Mouse (Mus musculus) embryonic stem cell, embryonic (primary cell): ENCODE data around the gene Tceanc2.

ENCODE experiments used
- CTCF ChIA-PET, 4 experiments: fragments of 300-600 bp in 2 of 4; fragments of 350-600 bp in 2 of 4; sonication (Branson Sonifier 250); formaldehyde crosslinking; loops; one replicate each; lab custom pipeline; 2022; ENCODE audit warnings: inconsistent platforms in 2 of 4; lab: Charles Lee
- POLR2A ChIA-PET, 4 experiments: fragments of 300-600 bp in 2 of 4; fragments of 350-600 bp in 2 of 4; sonication (Branson Sonifier 250); formaldehyde crosslinking; loops; one replicate each; lab custom pipeline; 2022; ENCODE audit warnings: antibody characterized with exemption in 4 of 4, inconsistent platforms in 1 of 4; lab: Charles Lee

Gene Tceanc2

DNA sequence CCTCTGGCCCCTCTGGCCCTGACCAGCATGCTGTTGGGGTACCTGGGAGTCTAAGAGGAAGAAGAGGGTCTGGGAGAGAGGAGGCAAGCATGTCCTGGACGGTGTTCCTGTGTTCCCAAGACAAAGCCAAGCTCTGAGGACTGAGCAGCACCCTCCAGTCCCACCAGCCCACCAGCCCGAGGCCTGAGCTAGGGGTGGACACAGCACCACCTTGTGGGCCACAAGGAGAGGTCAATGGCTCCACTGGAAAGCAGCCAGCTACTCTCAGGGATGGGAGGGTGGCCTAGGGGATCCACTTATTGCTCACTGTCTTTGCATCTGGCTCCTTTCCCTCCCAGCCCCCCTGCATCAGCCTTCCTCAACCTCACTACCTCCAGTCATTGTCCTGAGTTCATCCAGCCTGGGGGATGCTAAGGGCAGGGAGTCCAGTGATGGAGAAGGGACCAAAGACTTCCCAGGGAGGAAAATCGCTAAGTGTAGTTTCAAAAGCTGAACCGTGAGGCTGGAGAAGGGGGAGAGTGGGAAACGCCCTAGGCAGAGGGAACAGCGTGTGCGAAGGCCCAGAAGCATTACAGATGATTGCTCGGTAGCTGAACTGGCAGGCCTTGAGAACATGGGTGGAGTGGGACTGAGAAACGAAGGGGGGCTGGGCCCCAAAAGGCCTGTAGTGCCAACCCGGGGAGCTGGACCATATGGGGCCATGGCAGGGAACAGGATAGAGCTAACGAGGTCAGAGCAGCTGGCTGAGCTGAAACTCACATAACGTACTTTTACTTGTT is 57.6 kb downstream of the Tceanc2 start:
- ChIA-PET CTCF (interaction anchor here (0.6 to 1.5 kb wide), 12 partner anchors 13 to 556 kb away, joined by 3 to 7 read pairs (median 4); no protein-coding TSS in a partner anchor), POLR2A (interaction anchor here in 3 of 4 experiments (0.5 to 1.5 kb wide), 7 partner anchors 13 to 335 kb away, joined by 3 to 5 read pairs (median 3); no protein-coding TSS in a partner anchor)

DNA sequence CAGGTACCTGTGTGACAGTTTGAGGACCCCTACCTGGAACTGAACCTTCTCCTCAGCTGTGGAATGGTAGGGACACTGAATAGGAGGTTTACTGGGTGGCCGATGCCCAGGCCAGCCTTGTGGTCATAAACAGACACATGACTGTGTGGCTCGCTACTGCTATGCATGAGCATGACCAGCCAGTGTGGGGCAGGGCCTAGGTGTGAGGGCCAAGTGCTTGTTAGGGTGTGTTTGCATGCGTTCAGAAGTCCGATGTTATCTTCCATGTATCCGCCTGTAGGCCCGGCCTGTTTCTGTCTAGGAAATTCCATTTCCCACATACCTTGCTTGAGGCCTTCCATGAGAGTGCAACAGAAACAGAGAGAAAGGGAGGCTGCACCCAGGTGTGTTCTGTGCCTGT is 58.2 kb downstream of the Tceanc2 start:
- POLR2A ChIA-PET, result interaction anchor here in 3 of 4 experiments (0.5 to 1.5 kb wide), 3 partner anchors 14 to 312 kb away, joined by 3 to 5 read pairs (median 3); no protein-coding TSS in a partner anchor
- CTCF ChIA-PET, result interaction anchor here (0.6 to 1.5 kb wide), 10 partner anchors 29 to 321 kb away, joined by 3 to 7 read pairs (median 4); no protein-coding TSS in a partner anchor

GRCm38 (mm10) chr4:107119056-107119455 is 59.9 kb downstream of the Tceanc2 start:
- POLR2A ChIA-PET, result interaction anchor here in 1 of 4 experiments (0.9 kb wide), 1 partner anchor 11 kb away, joined by 3 read pairs; no protein-coding TSS in a partner anchor
- CTCF ChIA-PET, result interaction anchor here in 1 of 4 experiments (0.6 kb wide), 1 partner anchor 34 kb away, joined by 10 read pairs; no protein-coding TSS in a partner anchor

GRCm38 (mm10) chr4:107117741-107118385 is 61.1 kb downstream of the Tceanc2 start:
- POLR2A ChIA-PET, result interaction anchor here in 2 of 4 experiments (0.9 to 1.1 kb wide), 2 partner anchors 9 to 10 kb away, joined by 3 to 4 read pairs; no protein-coding TSS in a partner anchor
- CTCF ChIA-PET, result interaction anchor here in 1 of 4 experiments (0.6 kb wide), 1 partner anchor 487 kb away, joined by 3 read pairs; no protein-coding TSS in a partner anchor

DNA sequence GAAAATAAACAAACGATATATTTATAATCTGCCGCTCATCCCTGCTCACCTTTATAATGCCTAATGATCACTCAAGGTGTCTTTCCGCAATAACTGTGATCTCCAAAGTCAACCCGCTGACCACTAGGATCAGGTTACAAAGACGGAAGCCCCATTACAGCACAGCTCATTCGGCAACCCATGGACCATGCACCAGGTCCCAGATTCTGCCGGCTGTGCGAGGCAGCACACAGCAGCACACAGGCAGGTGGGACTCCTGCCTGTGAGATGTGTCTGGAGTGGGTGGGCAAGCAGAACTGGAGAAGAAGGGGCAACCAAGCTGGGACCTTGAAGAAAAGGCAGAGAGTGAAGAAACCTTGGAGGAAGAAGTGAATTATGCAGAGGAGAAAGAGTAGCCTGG is 64.6 kb downstream of the Tceanc2 start:
- CTCF ChIA-PET, result no interaction called here

DNA sequence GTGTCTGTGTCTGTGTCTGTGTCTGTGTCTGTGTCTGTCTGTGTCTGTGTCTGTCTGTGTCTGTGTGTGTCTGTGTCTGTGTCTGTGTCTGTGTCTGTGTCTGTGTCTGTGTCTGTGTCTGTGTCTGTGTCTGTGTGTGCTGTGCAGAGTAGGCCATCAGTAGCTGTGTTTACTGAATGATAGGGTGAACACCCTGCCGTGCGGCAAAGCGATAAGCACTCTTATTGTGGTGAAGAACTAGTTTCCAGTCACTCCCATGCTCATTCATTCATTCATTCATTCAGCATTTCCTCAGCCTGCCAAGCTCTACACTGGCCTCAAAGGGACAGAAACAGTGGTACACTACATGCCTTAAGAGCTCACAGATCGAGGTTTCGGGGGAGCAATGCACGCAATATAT is 69.7 kb downstream of the Tceanc2 start:
- CTCF ChIA-PET, result interaction anchor here in 1 of 4 experiments (1.5 kb wide), 1 partner anchor 309 kb away, joined by 3 read pairs; no protein-coding TSS in a partner anchor
- POLR2A ChIA-PET, result interaction anchor here in 3 of 4 experiments (0.6 to 3.0 kb wide), 11 partner anchors 9 to 208 kb away, joined by 3 to 14 read pairs (median 3); partner anchors contain the start of genes Tceanc2 (in 2 of the 3) and Tmem59 (in 2 of the 3)

More for the DNA sequence above, 64.6 kb downstream of the Tceanc2 start:
- POLR2A ChIA-PET, result interaction anchor here in 1 of 4 experiments (0.6 to 1.4 kb wide), 3 partner anchors 9 to 188 kb away, joined by 3 to 4 read pairs (median 3); no protein-coding TSS in a partner anchor

- CTCF ChIA-PET, result interaction anchor here in 3 of 4 experiments (0.6 to 1.5 kb wide), 5 partner anchors 11 to 308 kb away, joined by 3 to 4 read pairs (median 4); no protein-coding TSS in a partner anchor
Observed at GRCm38 (mm10) chr4:107108291-107108731, 70.6 kb downstream of the Tceanc2 start.

GRCm38 (mm10) chr4:107106777-107107176 is 72.1 kb downstream of the Tceanc2 start:
- ChIA-PET CTCF (no interaction called here), POLR2A (interaction anchor here in 2 of 4 experiments (0.6 to 1.3 kb wide), 4 partner anchors 24 to 752 kb away, joined by 3 to 4 read pairs (median 4); no protein-coding TSS in a partner anchor)

More at GRCm38 (mm10) chr4:107108291-107108731, 70.6 kb downstream of the Tceanc2 start:
- POLR2A ChIA-PET, result interaction anchor here in 3 of 4 experiments (0.7 to 3.0 kb wide), 10 partner anchors 10 to 207 kb away, joined by 3 to 14 read pairs (median 4); partner anchors contain the start of genes Tceanc2 (in 2 of the 3) and Tmem59 (in 2 of the 3)

GRCm38 (mm10) chr4:107102220-107102619 is 76.7 kb downstream of the Tceanc2 start:
- CTCF ChIA-PET, result interaction anchor here in 1 of 4 experiments (0.6 kb wide), 1 partner anchor 321 kb away, joined by 4 read pairs; no protein-coding TSS in a partner anchor
- POLR2A ChIA-PET, result interaction anchor here in 3 of 4 experiments (0.6 to 1.4 kb wide), 3 partner anchors 10 to 47 kb away, joined by 3 read pairs; no protein-coding TSS in a partner anchor

- CTCF ChIA-PET, result interaction anchor here in 2 of 4 experiments (0.6 to 1.8 kb wide), 4 partner anchors 10 to 299 kb away, joined by 3 to 6 read pairs (median 4); no protein-coding TSS in a partner anchor
- POLR2A ChIA-PET, result interaction anchor here (0.6 to 2.7 kb wide), 9 partner anchors 9 to 300 kb away, joined by 3 to 14 read pairs (median 4); no protein-coding TSS in a partner anchor
Observed at GRCm38 (mm10) chr4:107098791-107099525, 80.0 kb downstream of the Tceanc2 start.

DNA sequence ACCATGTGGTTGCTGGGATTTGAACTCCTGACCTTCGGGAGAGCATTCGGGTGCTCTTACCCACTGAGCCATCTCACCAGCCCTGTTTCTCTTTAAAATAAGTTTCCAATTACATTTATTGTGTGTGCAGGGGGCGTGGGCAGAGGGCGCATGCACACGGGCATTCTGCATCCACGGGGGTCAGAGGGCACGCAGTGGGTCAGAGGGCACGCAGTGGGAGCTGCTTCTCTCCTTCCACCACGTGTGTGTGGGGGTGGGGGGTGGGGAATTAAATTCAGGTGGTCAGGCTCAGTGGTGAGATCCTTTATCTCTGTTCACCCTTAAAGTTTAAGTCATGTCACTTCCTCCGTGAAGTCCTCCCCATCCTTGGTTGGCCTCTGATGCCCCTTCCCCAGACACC is 80.5 kb downstream of the Tceanc2 start:
- POLR2A ChIA-PET, result interaction anchor here (0.6 to 2.7 kb wide), 11 partner anchors 9 to 299 kb away, joined by 3 to 14 read pairs (median 4); no protein-coding TSS in a partner anchor

GRCm38 (mm10) chr4:107097871-107098270 is 81.0 kb downstream of the Tceanc2 start:
- CTCF ChIA-PET, result interaction anchor here in 3 of 4 experiments (0.5 to 1.8 kb wide), 4 partner anchors 10 to 262 kb away, joined by 3 to 6 read pairs (median 4); no protein-coding TSS in a partner anchor
- POLR2A ChIA-PET, result interaction anchor here in 3 of 4 experiments (0.7 to 2.7 kb wide), 8 partner anchors 10 to 824 kb away, joined by 3 to 14 read pairs (median 3); no protein-coding TSS in a partner anchor

More for the DNA sequence above, 80.5 kb downstream of the Tceanc2 start:
- CTCF ChIA-PET, result interaction anchor here in 3 of 4 experiments (0.6 to 1.8 kb wide), 3 partner anchors 9 to 65 kb away, joined by 3 to 6 read pairs (median 4); no protein-coding TSS in a partner anchor

- ChIA-PET CTCF (interaction anchor here in 1 of 4 experiments (1.8 kb wide), 1 partner anchor 67 kb away, joined by 6 read pairs; no protein-coding TSS in a partner anchor), POLR2A (interaction anchor here in 2 of 4 experiments (0.6 to 2.7 kb wide), 8 partner anchors 9 to 111 kb away, joined by 3 to 14 read pairs (median 3); no protein-coding TSS in a partner anchor)
Observed at GRCm38 (mm10) chr4:107096841-107097373, 82.0 kb downstream of the Tceanc2 start, which contains the start of gene Cdcp2. Gene Cdcp2 (plus strand): TSS chr4:107096891.

- CTCF ChIA-PET, result no interaction called here
- POLR2A ChIA-PET, result interaction anchor here in 2 of 4 experiments (0.9 to 2.1 kb wide), 2 partner anchors 11 to 32 kb away, joined by 4 to 11 read pairs; no protein-coding TSS in a partner anchor
Observed at GRCm38 (mm10) chr4:107096043-107096442, 82.9 kb downstream of the Tceanc2 start.

GRCm38 (mm10) chr4:107094484-107095187 is 84.3 kb downstream of the Tceanc2 start:
- ChIA-PET CTCF (interaction anchor here in 1 of 4 experiments (1.2 kb wide), 1 partner anchor 10 kb away, joined by 4 read pairs; no protein-coding TSS in a partner anchor), POLR2A (interaction anchor here in 2 of 4 experiments (0.6 to 2.1 kb wide), 7 partner anchors 9 to 589 kb away, joined by 3 to 11 read pairs (median 3); partner anchors contain the start of gene Dmrtb1 (in 1 of the 2))
